Mouse (Mus musculus) left cerebral cortex, postnatal 36 days (tissue): ENCODE measurements at regions not wholly inside any gene's neighbourhood (a gene's known extent, or its start where the extent isn't known, plus 50 kb on each side); places are given as distances from the start of the nearest gene placed in this dataset.
"Not testable (repeated sequence)": the region's sequence is repeated elsewhere in the genome, so short reads cannot be mapped to it uniquely, and the experiment has no call there.

Source experiments
- DNase-seq, 2 experiments: peaks; one replicate each; pipeline ENCODE4 v3.0.0; 2021 to 2022; ENCODE audit warnings: low spot score in 2 of 2, mixed read lengths in 1 of 2
- intact Hi-C: fragments of 180-260 bp; cut with DNase I; formaldehyde crosslinking; loops from one replicate; pipeline ENCODE4 v1.15.1; 2025

DNA sequence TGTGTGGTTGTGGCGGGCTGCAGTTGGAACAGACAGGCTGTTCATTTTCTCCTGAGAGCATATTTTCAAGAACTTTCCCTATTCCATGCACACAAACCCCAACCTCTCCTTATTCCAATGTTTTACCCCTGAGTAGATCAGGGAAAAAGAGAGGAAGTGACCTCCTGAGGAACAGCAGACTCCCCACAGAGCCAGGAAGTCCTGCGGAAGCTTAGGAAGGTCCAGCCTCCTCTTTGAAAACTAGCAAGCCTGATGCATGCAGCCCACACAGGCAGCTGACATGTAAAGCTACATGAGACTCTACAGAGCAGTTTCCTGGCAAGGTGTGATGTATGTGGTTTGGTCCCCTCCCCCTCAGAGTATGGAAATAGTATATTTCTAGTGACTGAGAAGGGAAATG, 160.9 kb upstream of the Col8a1 start:
- intact Hi-C loops, result no loop called here
- DNase-seq, result no peak

DNA sequence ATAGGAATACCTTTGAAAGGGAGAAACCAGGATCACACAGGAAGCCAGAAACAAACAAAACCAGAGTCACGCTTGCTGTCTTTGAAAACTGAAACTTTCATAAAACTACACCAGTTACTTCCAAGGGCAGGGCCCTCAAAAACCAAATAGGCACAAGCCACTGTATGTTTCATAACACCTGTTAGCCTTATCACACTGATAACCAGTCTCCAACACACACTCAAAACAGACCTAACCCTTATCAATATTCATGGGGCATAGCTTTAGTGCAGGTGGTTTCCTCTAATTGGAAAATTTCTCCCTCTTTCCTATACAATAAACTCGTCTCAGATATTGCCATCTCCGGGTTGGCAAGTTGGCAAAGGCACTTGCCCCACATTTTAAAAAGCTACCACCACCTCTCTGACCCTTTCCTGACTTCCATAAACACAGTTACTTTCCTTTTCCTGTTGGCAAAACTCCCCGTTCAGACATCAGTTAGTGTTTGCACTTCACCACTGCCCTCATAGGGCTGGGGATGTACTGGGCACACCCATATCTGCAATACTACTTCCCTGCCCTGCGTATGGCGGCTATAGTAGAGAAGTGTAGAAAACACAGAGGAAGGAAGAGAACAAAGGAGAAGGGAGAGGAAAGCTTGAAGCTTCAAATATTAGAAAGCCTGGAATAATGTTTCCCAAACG, 169.1 kb upstream of the Col8a1 start:
- DNase-seq, result no peak
- intact Hi-C loops, result no loop called here

DNA sequence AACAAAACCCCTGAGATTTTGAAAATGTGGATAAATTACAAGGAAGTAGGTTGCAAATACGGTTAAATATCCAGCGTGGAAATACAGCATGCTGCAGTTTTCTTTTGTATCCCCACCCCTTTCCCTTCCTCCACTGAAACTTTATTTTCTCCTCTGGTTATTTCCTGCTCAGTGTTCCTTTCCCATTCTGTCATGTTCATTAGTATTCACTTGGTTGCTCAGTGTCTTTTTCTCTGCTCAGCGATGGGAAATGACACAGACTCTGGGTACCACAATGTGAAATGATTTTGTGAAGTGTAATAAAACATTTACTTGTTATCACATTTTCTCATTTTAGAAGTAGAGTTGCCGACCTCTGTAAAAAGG, 169.6 kb upstream of the Col8a1 start:
- DNase-seq, result no peak
- intact Hi-C loops, result no loop called here

DNA sequence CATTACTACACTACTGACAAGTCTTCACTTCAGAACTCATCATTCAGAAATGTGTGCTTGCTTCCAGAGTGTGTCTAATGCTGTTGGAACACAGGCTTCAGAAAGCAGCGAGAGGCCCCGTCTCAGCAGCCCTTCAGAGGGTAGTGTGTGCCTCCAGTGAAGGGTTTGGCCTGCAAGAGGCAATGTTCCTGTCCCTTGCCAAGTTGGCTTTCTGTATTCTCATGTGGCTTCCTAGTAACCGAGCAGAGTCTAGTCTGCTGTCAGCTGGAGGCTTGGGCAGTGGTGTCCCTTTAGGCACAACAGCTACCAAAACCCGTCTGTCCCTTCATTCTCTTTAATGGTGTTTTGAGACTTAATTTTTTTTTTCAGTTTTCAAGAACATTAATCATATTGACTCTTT, 173.3 kb upstream of the Col8a1 start:
- intact Hi-C loops, result no loop called here
- no peak for DNase-seq

DNA sequence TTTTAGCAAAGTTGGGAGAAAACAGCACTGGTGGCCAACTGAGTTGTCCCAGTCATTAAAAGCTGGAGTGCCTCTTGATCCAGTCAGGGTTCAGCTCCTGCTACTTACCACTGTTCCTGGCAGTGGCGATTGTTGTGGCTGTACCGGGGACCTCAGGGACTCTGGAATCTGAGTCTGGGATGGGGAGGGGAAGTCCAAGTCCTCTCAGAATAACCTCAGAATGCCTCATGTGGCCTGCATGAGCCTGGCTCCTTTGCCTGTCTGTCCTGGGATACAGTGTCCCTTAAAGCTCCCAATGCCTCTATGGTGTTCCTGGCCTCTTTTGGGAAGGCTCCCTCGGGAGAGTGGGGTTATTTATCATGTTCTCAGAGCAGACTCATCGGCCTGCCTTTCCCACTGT, 173.8 kb upstream of the Col8a1 start:
- intact Hi-C loops, result no loop called here
- no peak for DNase-seq

DNA sequence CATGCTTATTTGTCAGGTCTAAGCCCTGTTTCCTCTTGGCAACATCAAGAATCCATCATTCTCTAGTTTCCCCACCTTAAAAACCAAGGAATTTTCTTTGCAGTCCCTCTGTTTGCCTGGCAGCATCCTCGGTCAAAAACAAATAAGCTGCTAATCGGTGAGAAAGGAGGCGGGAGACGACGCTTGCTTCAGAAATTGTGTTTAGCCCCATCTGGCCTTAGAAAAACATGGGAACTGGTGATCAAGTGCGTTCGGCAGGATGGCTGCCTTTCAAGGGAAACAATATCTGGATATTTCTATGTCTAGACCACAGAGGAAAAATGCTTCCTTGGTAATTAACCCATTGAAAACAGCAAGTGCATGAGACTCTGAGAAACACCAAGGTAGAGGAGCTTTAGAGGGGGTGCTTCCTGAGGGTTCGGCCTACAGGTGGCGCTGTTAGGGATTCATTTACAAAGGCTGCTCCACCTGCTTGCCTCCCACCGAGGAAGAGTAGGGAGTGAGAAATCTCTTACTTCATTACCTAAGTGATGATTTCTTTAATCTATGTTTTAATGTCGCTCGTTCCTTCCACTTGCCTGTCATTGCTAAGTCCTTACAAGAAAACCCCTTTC, 174.7 kb upstream of the Col8a1 start:
- intact Hi-C loops, result no loop called here

DNA sequence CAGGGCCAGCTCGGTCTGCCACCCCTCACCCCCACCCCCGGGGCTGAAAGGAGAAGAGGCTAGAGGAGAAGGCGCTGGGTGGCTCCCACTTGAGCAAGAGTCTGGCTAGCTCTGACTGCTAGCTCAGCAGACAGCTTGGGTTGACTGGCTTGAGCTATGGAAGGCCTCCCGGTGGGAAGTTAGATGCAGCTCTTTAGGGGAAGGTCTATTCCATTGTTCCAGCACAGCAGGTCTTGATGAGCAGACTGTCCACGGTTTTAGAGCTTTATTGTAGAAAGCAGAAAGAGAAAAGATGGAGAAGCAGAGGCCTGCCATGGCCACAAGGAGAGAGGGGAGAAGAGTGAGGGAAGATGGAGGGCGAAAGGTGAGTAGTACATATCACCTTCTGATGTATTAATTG, 190.9 kb upstream of the Col8a1 start:
- intact Hi-C loops, result no loop called here
- DNase-seq, result no peak

More for the DNA sequence above, 174.7 kb upstream of the Col8a1 start:
- DNase-seq, result no peak

DNA sequence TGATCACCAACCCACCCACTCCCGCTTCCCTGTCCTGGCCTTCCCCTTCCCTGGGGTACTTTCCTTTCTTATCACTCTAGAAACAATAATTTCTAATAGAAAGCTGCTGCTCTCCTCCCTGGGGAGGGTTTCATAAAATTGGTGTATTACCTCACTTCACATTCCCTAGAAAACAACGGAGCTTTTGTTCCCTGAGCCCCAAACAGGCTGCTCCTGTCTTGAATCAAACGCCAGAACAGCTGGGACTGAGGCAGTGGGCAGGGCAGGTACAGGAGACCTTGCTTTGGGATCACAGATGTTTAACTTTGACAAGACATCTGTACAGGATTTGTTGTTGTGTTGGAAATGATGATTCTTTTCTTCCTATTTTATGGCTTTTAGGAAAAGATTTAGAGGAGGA, 192.8 kb upstream of the Col8a1 start:
- DNase-seq, result no peak
- intact Hi-C loops, result no loop called here

DNA sequence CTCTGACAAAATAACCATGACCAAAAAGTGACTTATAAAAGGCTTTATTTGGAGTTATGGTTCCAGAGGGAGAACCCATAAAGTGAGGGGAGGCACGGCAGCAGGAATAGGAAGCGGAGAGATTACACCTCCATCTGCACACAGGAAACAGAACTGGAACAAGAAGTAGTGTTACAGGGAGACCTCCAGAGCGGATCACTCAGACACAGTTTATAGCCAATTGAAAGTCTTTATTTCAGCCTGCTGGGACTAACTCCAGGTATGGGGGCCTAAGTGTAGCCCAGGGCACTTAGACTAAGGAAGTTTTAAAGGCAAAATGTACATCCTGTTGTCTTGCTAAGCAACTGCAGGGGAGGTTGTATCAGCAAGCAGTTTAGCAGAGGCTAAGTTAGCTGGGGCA, 195.1 kb upstream of the Col8a1 start:
- DNase-seq, result no peak
- intact Hi-C loops, result no loop called here

DNA sequence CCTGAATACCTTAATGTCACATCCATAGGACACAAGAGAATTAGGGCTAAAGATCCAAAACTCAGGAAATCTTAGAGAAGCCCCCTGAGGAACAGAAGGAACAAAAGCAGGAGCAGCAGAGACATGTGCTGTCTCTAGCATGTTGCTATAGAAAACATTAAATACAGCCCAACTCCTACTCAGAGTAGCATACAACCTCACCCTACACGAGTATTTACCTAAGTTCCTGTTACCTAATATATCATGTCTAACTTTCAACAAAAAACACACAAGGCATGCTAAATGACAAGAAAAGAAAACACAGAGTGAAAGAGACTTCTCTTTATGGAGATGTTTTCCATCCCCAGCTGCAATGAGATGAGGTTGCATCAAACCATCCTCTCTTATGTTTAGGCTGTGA, 216.4 kb upstream of the Col8a1 start:
- intact Hi-C loops, result no loop called here
- DNase-seq, result no peak

DNA sequence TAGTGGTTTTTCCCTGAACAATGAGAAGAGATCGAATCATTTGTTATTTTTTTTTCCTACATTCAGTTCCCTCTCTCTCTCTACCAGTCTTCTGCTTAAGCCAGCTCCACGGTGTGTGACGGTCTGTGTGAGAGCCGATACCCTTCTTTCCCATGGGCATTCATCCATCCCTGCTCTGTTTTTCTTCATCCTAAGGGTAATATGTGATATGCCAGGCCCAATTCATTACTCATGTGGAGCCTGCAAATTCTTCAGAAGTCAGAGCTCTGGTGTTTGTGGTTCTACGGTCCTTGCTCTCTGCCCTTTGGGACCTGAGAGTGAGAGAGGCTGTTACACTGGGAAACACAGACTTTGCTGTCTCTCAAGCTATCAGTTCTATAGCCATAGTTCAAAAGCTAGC, 229.6 kb upstream of the Col8a1 start:
- intact Hi-C loops, result no loop called here
- no peak for DNase-seq

DNA sequence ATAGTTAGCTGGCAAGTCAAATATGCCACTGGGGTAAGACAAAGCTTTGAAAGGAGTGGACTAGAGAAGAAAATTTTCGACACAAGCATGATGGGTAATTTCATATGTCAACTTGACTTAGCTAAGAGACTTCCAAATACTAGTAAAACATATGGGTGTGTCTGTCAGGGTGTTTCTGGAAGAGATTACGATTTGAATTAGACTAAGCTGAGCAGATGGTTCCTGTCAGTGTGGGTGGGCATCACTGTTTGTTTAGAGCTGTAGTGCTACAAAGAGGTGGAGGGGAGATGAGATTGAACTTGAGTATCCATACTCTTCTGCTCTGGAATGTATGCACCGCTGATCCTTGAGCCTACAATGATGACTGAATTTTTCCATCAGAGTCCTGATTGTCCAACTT, 251.2 kb upstream of the Col8a1 start:
- intact Hi-C loops, result no loop called here
- no peak for DNase-seq

DNA sequence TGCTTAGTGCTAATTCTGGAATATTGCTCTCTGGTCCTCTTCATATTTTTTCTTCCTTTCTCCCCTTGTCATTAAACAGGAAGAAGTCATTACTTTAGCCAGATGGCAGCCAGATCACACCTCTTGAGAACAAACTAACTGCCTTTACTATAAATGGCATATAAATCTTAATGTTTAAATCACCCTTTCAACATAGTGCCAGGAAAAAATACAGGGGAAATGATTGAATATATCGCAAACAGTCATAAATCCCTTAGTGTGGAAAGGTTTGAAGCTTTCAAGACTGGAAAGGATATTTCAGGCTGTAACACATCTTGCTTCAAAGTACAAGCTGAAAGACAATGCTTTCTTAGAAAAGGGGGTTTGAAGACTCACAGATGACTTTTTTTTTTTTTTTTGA, 259.0 kb upstream of the Col8a1 start:
- intact Hi-C loops, result no loop called here
- no peak for DNase-seq

DNA sequence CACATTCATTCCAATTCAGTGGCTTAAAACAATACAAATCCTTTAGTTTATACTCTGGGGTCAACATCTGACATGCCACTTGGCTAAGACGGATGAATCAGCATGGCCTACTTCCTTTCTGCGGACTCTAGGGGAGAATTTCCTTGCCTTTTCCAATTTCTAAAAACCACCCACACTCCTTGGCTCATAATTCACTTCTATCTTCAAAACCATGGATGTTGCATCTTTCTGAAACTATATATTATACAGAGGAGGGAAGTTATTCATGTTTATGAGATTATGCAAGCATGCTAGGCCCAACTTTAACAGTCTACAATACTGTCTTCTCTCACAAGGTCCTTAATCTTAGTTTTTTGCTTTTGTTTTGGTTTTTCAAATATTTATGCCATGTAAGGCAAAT, 273.0 kb upstream of the Col8a1 start:
- intact Hi-C loops, result no loop called here
- DNase-seq, result no peak

DNA sequence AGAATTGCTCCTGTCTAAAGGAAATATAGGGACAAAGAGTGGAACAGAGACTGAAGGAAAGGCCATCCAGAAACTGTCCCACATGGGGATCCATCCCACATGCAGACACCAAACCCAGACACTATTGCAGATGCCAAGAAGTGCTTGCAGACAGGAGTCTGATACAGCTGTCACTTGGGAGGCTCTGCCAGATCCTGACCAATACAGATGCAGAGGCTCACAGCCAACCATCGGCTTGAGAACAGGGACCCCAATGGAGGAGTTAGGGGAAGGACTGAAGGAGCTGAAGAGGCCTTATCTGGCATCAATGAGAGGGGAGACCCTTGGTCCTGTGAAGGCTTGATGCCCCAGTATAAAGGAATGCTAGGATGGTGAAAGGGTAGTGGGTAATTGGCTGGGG, 274.0 kb upstream of the Col8a1 start:
- DNase-seq, intact Hi-C loops: not testable (repeated sequence)

DNA sequence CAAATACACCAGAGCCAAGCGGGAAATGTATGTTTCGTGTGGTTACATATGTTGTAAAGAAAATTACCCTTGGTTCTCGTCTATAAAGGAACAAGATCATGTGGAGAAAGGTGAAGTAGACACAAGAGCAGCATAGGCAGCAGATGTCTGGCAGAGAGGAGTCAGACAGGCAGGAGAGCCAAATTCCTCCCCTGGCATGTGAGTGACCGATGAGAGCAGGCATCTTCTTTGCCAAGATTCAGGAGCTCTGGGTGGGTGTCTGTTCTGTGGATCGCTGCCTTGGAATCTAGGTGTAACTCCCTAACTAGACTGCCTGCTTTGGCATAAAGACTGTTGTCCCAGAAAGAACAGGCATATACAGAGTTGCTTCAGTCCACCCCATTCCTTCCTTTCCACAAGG, 275.1 kb upstream of the Col8a1 start:
- intact Hi-C loops, result no loop called here
- no peak for DNase-seq

DNA sequence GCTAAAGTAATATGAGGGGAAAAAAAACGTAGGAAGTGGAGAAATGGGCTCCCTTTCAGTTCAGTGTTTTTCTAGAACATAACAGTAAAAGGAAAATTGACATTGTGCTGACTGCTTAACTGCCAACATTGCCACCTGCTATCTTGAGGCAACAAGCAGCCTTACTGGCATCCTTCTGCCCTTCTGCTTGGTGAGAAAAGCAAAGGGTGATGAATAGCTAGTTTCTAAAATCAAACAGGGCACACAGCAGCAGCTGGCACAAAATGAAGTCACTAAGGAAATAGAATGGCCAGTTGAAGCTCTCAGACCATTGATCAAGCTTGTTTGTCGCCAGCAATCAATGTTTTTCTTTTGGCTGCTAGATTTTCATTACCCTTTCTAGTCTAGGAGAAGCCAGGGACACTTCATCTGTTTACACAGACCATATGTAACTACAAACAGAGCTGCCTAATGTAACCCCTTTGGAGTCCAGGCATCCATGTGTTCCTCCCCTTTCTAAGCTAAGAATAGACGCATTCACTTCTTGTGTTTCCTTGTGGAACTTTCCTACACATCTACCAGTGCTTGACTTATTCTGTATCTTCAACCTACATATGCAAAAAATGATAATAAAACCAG, 314.2 kb upstream of the Col8a1 start:
- intact Hi-C loops, result no loop called here
- no peak for DNase-seq

DNA sequence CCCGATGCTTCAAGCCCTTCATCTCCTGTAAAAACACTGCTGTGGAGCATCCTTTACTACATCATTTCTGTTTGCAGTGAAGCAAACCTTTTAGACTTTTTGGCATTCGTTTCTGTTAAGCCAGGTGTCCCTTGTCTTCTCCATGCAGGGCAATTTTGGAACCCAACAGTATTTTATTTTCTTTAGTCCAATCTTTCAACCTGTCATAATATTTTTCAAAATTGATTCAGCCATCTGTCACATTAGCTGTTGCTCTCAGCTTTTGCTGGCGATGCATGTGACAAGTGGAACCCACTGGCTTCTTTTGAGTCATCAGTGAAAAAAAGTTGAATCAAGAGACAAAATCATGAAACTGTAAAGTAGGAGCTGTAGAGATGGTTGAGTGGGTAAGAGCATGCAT, 317.9 kb upstream of the Col8a1 start:
- intact Hi-C loops, result no loop called here
- DNase-seq, result no peak

DNA sequence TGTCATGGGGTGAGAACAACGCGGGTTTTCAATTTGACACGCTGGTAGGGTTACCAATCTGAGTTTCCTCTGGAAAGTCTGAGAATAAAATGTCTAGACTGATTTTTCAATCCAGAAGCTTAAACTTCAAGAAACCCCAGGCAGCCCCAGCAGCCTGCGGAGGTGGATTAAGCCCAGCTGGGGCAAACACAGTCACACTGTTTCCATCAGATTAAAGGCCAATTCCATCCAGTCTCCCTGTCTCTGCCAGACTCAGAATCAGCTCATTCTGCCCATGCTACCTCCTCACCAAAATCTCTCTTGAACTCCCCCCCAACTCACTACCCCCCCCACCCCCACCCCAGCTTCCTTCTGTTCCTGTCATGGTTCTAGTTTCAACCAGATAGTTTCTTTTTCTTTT, 307.9 kb upstream of the Dcbld2 start:
- no peak for DNase-seq
- intact Hi-C loops, result no loop called here

DNA sequence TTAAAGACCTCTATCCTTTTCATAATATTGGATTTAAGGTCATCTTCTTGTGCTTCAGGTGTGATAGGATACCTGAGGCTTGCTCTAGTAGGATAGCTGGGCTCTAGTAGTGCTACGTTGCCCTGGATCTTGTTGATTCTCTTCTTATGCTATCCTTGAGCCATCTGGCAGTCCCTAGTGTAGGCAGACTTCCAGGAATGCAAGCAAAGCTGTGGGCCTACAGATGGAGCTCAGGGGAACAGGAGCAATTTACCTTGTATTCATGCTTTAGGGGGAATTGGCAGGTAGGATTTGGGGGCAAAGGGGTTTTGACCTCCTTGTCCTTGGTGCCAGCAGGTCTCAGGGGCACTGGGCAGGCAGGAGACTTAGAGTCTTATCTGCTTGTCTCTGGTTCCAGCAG, 297.8 kb upstream of the Dcbld2 start:
- intact Hi-C loops, result no loop called here
- DNase-seq, result no peak

DNA sequence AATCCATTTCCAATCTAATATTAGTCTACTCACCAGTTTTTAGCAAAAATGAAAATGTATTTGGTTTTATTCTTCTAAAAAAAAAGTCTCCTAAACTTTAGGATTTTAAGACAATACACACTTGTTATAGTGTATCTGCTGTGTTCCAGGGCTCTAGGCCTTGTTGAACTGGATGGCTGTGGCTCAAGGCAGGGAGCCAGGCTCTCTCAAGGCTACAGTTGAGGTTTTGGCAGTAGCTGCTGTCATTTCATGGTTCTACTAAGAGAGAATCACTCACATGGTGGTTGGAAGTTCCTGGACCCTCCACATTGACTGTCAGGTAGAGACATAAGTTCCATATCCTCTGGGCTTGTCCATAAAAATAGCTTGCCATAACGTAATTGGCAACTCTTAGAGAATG, 282.2 kb upstream of the Dcbld2 start:
- DNase-seq, result no peak
- intact Hi-C loops, result no loop called here
